Mouse (Mus musculus) heart, postnatal 0 days (tissue): Measurements from ENCODE around the gene Lrrc8c. TPM values are rescaled to one million over a fixed set of nuclear protein-coding genes. Genes with fewer than 3 reads are reported as not detected.

Experiments used
- ATAC-seq: fragments of 200-750 bp; cut with Nextera tagmentation; 2 replicates; pipeline ENCODE4 v1.8.0; 2017; ENCODE audit warnings: low read depth, moderate number of reproducible peaks, moderate library complexity; ENCODE audit not compliant: insufficient read depth
- DNase-seq: peaks from one replicate; pipeline ENCODE4 v3.0.0-alpha.2; 2016; ENCODE audit warnings: low spot score
- H3K27ac ChIP-seq: fragments of 300-500 bp; sonication (generic); 2 replicates; pipeline ENCODE4 v1.5.1; 2014; ENCODE audit warnings: low read depth, mild to moderate bottlenecking
- H3K27me3 ChIP-seq: fragments of 300-500 bp; sonication (generic); 2 replicates; pipeline ENCODE4 v1.6.1; 2014; ENCODE audit warnings: low read length, mixed read lengths; ENCODE audit not compliant: control insufficient read depth, insufficient read depth
- H3K36me3 ChIP-seq: fragments of 300-500 bp; sonication (generic); replicated peaks from 2 replicates; pipeline ENCODE4 v1.6.1; 2014; ENCODE audit warnings: low read length, mixed read lengths; ENCODE audit not compliant: control insufficient read depth, insufficient read depth
- H3K4me1 ChIP-seq: fragments of 300-500 bp; sonication (generic); 2 replicates; pipeline ENCODE4 v1.6.1; 2014; ENCODE audit warnings: antibody characterized with exemption; ENCODE audit not compliant: control insufficient read depth, insufficient read depth
- H3K4me2 ChIP-seq: fragments of 300-500 bp; sonication (generic); 2 replicates; pipeline ENCODE4 v1.6.1; 2014; ENCODE audit warnings: low read depth, mild to moderate bottlenecking, low read length, moderate library complexity
- H3K4me3 ChIP-seq: fragments of 300-500 bp; sonication (generic); 2 replicates; pipeline ENCODE4 v1.5.1; 2014; ENCODE audit warnings: low read depth, low read length
- H3K9ac ChIP-seq: fragments of 300-500 bp; sonication (generic); replicated peaks from 2 replicates; pipeline ENCODE4 v1.6.1; 2014; ENCODE audit warnings: low read depth, low read length, mixed read lengths
- H3K9me3 ChIP-seq: fragments of 300-500 bp; sonication (generic); replicated peaks from 2 replicates; pipeline ENCODE4 v1.6.1; 2016; ENCODE audit warnings: low read length; ENCODE audit not compliant: control insufficient read depth
- CTCF ChIP-seq: IDR thresholded peaks from 2 replicates; pipeline ENCODE4 v1.5.1; 2016; ENCODE audit warnings: antibody characterized with exemption, control low read depth, low read depth
- EP300 ChIP-seq: IDR thresholded peaks from 2 replicates; pipeline ENCODE4 v1.6.1; 2016; ENCODE audit warnings: antibody characterized with exemption, low read depth
- WGBS: fragments of 180-500 bp; shearing (Covaris S2); extraction: QIAGEN DNeasy Blood & Tissue Kit; methylation state at CpG from one replicate; pipeline ENCODE4 v1.1.7; 2014; 5-methylcytosine and 5-hydroxymethylcytosine counted together
- polyA plus RNA-seq: library from polyadenylated mRNA; unstranded; fragments of >200 nt; fragmentation: Nextera tagmentation; extraction: Ambion mirVana; gene quantifications from 2 replicates; pipeline ENCODE4 v1.2.1, GENCODE M21; 2015
- total RNA-seq: library from RNA; depleted of rRNA; stranded (reverse); fragments of >200 nt; gene quantifications from 2 replicates; pipeline ENCODE4 v1.2.3, GENCODE M21; 2014; ENCODE audit warnings: low replicate concordance; rRNA removed

The Lrrc8c gene
- total and polyA plus RNA-seq, 2 experiments from 2014 or later, result 5.0 to 14.9 TPM

DNA sequence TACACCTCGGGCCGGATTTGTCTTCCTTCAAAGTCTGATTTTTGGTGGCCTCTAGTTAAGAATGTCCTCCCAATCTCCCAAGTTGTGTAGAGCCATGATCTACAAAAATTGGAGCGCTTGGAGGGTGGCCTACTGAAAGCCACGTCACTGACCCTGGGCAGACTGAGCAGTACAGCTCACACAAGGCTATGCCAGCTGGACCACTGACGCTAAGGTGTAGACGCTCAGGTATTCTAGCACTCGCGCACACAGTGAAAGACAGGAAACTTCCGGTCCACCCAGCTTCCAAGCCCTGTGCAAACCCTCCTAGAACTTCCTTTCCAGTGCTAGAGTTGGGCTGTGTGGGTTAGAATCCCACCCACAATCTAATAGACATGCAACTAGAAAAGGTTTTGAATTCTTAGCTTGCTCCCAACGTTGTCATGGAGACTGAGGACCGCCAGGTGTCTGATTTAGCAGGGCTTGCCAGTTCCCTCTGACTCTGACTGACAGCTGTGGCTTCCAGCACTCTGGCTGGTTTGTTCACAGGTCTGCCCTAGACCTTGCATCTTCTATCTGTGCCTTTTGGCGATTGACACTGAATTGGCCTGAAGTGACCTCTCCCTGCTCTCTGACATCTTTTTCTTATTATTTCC is 136.0 kb downstream of the Lrrc8c start:
- peaks cover 2% of the 10 kb centered on the region; the same call in 1 of the 2 replicates for H3K4me1 ChIP-seq
- no peaks in the 10 kb centered on the region for H3K27me3 ChIP-seq
- no peak overlapping the region for H3K4me2 ChIP-seq
- ATAC-seq, result no peak
- TF ChIP-seq EP300, result no peak
- WGBS, result 70% methylated on average over 12 of the region's 12 CpGs
- DNase-seq, result no peak
- H3K27ac ChIP-seq, result no peak overlapping the region
- H3K36me3 ChIP-seq, result no peaks in the 10 kb centered on the region
- H3K9ac ChIP-seq, result 0 out of 2 replicates have a peak overlapping the region, but pooled peaks have one; percentile 6
- H3K4me3 ChIP-seq, result no peak overlapping the region
- H3K9me3 ChIP-seq, result no peaks in the 10 kb centered on the region

DNA sequence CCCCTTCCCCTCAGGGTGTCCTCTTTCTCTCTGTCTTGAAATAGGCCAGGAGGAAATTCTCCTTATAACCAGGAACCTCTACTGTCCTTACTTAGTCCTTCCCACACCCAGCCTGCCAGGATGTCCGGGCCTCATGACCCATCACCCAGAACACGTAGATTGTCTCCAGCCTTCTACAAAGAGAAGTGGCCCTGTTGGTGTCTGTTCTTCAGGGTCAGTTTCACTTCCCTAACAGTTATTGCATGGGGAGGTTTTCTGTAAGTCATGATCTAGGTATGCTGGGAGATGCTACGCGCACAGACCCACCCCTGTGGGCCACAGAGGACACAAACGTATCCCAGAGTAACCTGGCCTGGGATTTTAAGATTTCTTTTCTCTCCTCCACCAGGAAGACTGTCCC is 142.7 kb downstream of the Lrrc8c start:
- 77% methylated on average over 5 of the region's 5 CpGs for WGBS
- no peak overlapping the region for H3K27ac ChIP-seq
- TF ChIP-seq EP300 (no peak), CTCF (no peak)
- H3K4me3 ChIP-seq, result no peak overlapping the region
- H3K4me2 ChIP-seq, result no peak overlapping the region
- no peak for ATAC-seq
- no peak overlapping the region for H3K9ac ChIP-seq
- no peaks in the 10 kb centered on the region for H3K4me1 ChIP-seq
- no peaks in the 10 kb centered on the region for H3K36me3 ChIP-seq
- H3K27me3 ChIP-seq, result no peaks in the 10 kb centered on the region
- DNase-seq, result no peak
- H3K9me3 ChIP-seq, result no peaks in the 10 kb centered on the region

Other genes starting within 250 kb of the Lrrc8c start
- gene Gm43302, start 225.7 kb upstream of the Lrrc8c start, total RNA-seq, result 0.93 TPM in 1 of 2 replicates, not detected in the other
- 0.10 TPM in 1 of 2 replicates, not detected in the other for gene Gm43302, start 225.7 kb upstream of the Lrrc8c start, polyA plus RNA-seq
- 7.2 and 11.6 TPM in 2 replicates for gene Gbp6, start 225.7 kb upstream of the Lrrc8c start, total RNA-seq
- gene Gbp6, start 225.7 kb upstream of the Lrrc8c start, polyA plus RNA-seq, result 1.9 and 2.2 TPM in 2 replicates
- gene Lrrc8b, start 103.6 kb upstream of the Lrrc8c start, total RNA-seq, result 4.8 and 8.0 TPM in 2 replicates
- 2.2 and 2.6 TPM in 2 replicates for gene Lrrc8b, start 103.6 kb upstream of the Lrrc8c start, polyA plus RNA-seq
- 5.5 and 8.8 TPM in 2 replicates for gene Lrrc8d, start 180.6 kb downstream of the Lrrc8c start, total RNA-seq
- gene Lrrc8d, start 180.6 kb downstream of the Lrrc8c start, polyA plus RNA-seq, result 8.5 and 10.0 TPM in 2 replicates